Mouse (Mus musculus): ENCODE data around the gene Ptchd1. TPM values are rescaled to one million over a fixed set of nuclear protein-coding genes. Genes with fewer than 3 reads are reported as not detected.

The Ptchd1 gene
- polyA plus RNA-seq, 1 experiment from 2014 or later: 15.7 TPM

DNA sequence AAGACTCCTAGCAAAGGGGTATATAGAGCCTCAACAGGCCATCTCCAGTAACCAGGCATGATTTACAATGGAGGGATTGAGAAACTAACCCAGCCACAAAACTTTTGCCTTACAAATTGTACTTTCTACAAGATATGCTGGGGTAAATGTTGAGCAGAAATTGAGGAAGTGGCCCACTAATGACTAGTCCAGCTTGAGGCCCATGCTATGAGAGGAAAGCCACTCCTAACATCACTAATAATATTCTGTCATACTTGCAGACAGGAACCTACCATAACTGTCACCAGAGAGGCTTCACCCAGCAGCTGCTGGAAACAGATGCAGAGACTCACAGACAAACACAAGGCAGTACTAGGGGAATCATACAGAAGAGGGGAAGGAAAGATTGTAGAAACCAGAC is 79.8 kb downstream of the Ptchd1 start:
- H3K4me1 ChIP-seq (ENCODE audit: control insufficient read depth, insufficient read depth, low read length): no peaks in the 10 kb centered on the region
- no peak overlapping the region for H3K27ac ChIP-seq (replicated peaks; ENCODE audit: low read depth, low read length)
- H3K36me3 ChIP-seq (ENCODE audit: control insufficient read depth, insufficient read depth, low read length): no peaks in the 10 kb centered on the region
- no peaks in the 10 kb centered on the region for H3K9me3 ChIP-seq (ENCODE audit: control insufficient read depth, low read length)
- H3K4me3 ChIP-seq (replicated peaks; ENCODE audit: low read depth, low read length): no peak overlapping the region
- H3K4me2 ChIP-seq (ENCODE audit: low read length): no peak overlapping the region
- no peak overlapping the region for H3K9ac ChIP-seq (replicated peaks; ENCODE audit: low read length)
- DNase-seq: no peak
- H3K27me3 ChIP-seq (ENCODE audit: control insufficient read depth, insufficient read depth, low read length): no peaks in the 10 kb centered on the region
- ATAC-seq (ENCODE audit: low FRiP score, low TSS enrichment): no peak

Other genes starting within 250 kb of the Ptchd1 start
- gene Gm15155, start 927 bp upstream of the Ptchd1 start, polyA plus RNA-seq (2014; fragmentation: Nextera tagmentation; extraction: Ambion mirVana): 0.22 and 0.57 TPM in 2 replicates